Mouse (Mus musculus) neutrophil, adult 5-6 weeks (primary cell): ENCODE data around the gene Pde4dip. TPM values are rescaled to one million over a fixed set of nuclear protein-coding genes. Genes with fewer than 3 reads are reported as not detected.

Source experiments
- ATAC-seq: fragments of 151-379, 151-347 bp; 2 replicates; pipeline ENCODE4 v1.8.0; 2017; ENCODE audit warnings: mild to moderate bottlenecking, moderate TSS enrichment; ENCODE audit not compliant: insufficient number of reproducible peaks, poor library complexity, low FRiP score, severe bottlenecking; ENCODE audit errors: extremely low read depth
- total RNA-seq: library from RNA; stranded (forward); fragments of 200-1000 nt; gene quantifications from 2 replicates; pipeline ENCODE4 v1.2.3, GENCODE M21; 2017

Pde4dip gene
- total RNA-seq, 1 experiment from 2014 or later: 16.8 TPM

DNA sequence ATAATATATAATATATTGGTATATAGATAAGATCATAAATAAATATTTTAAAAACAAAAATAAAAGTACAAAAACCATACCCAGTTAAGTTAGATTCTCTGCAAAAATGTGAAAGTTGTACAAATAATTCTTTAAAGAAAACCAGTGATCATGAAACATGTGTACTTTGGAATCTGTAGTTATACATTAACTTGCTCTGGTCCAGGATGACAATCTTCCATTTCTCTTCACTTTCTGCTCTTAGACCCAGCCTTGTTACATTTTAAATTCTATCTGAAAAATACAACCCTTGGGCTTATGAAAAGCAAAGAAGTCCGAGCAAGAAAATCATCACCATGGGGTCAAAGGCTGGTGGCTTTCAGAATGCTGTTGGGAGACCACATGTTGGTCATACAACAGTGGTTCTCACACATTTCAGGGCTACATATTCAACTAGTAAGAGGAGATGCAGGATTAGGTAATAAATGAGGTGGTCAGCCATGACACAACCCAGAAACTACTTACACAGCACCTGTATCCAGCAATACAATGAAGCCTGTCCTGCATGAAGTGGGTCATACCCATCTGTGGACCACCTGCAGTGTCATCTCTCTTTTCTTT is 70.0 kb downstream of the Pde4dip start:
- ATAC-seq: no peak

GRCm38 (mm10) chr3:97811651-97812399 is 76.7 kb downstream of the Pde4dip start:
- ATAC-seq: no peak

- no peak for ATAC-seq
These were observed 77.3 kb downstream of the Pde4dip start for GRCm38 (mm10) chr3:97811158-97811557.

- ATAC-seq: no peak
These were observed 78.2 kb downstream of the Pde4dip start for GRCm38 (mm10) chr3:97810334-97810733.

DNA sequence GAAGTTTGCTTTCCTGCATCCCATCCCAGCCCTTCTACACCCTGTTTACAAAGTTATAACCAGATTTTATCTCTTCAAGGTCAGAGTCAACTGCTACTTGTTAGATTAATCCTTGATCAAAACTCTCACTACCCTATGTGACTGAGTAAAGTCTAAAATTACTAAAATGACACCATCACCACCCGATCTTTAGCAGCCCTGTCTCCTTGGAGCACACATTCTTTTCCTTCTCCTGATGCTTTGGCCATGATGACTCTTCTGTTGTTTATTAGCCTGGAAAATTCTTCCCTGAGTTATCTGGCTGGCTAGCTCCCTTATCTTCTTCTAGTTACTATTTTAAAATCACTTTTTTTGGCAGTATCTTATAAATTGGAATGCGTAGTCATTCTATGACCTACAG is 82.9 kb downstream of the Pde4dip start:
- no peak for ATAC-seq

GRCm38 (mm10) chr3:97803675-97804074 is 84.8 kb downstream of the Pde4dip start:
- no peak for ATAC-seq

- ATAC-seq: no peak
These were observed 85.6 kb downstream of the Pde4dip start for GRCm38 (mm10) chr3:97802927-97803326.

GRCm38 (mm10) chr3:97802297-97802696 is 86.2 kb downstream of the Pde4dip start:
- ATAC-seq: no peak

DNA sequence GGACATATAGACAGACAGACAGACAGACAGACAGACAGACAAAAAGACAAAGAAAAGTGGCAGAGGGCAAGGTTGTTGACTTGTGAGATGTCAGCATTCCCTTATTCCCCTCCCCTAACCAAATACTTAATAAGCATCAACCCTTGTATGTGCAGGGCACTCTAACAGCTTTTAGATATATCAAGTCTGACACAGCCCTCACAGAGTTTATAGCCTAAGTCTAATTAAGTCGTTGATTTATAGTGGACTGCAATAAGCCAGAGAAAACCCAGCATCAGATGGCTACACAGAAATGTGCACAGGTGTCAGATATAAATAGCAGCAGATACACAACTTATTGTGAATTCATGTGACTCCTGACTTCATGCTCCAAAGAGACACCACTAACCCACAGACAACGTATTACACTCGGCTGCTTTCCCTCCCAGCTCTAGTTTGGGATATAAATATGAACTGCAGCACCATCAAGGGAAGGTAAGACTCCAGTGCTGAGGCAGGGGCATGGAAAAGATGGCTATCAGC is 87.3 kb downstream of the Pde4dip start:
- no peak for ATAC-seq

DNA sequence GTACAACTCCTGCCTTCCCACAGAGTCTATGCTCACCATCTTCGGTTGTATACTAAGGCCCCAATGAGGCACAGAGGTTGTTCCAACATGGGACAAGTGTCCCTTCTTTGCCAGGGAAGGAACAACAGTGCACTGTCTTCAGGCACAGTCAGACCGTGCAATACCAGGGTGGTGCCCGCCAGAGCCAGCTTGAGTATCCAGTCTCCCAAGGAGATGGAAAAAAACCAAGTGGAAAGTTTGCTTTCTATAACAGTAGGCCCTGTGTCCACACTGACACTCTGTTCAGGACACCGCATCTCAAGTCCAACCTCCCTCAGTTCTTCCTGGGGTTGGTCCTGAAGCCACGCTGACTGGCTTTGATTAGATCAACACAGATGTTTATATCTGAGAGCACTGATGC is 87.8 kb downstream of the Pde4dip start:
- no peak for ATAC-seq

- peak; percentile 55; the same call in 1 of the 2 replicates for ATAC-seq
These were observed 88.5 kb downstream of the Pde4dip start for GRCm38 (mm10) chr3:97800004-97800403.

DNA sequence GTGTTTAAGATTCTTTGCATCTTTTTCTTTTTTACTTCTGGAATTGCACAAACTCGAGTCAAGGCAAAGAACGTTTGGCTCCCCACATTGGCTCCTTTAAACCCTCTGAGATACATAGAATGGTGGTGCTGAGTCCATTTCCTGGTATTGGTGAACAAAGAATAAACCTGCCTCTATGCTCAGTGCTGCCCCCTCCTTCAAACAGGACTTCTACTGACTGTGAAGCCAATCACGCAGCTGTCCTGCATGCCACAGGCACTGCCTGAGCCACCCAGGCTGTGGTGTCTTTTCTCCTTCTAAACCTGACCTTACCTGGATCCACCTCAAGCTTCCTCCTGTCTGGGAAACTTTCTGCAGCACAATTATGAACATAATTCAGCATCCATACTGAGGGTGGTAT is 89.2 kb downstream of the Pde4dip start:
- no peak for ATAC-seq

- ATAC-seq: no peak
These were observed 91.1 kb downstream of the Pde4dip start for GRCm38 (mm10) chr3:97797371-97797770.

- no peak for ATAC-seq
These were observed 94.5 kb downstream of the Pde4dip start for GRCm38 (mm10) chr3:97793995-97794394.

DNA sequence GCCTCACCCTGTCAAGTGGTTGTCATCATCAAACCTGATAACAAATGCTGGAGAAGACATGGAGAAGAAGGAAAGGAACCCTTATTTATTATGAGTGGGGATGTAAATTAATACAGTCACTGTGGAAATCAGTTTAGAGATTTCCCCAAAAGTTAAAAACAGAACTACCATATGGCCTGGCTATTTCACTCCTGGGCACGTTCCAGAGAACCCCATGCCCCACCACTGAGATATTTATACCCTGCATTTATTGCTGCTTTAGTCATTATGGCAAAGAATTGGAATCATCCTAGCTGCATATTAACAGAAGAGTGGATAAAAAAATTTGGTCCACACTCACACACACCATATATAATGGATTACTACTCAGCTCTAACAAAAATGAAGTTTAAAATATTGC is 98.4 kb downstream of the Pde4dip start:
- no peak for ATAC-seq

GRCm38 (mm10) chr3:97789317-97789716 is 99.2 kb downstream of the Pde4dip start:
- no peak for ATAC-seq

GRCm38 (mm10) chr3:97776195-97776594 is 112.3 kb downstream of the Pde4dip start:
- ATAC-seq: no peak

DNA sequence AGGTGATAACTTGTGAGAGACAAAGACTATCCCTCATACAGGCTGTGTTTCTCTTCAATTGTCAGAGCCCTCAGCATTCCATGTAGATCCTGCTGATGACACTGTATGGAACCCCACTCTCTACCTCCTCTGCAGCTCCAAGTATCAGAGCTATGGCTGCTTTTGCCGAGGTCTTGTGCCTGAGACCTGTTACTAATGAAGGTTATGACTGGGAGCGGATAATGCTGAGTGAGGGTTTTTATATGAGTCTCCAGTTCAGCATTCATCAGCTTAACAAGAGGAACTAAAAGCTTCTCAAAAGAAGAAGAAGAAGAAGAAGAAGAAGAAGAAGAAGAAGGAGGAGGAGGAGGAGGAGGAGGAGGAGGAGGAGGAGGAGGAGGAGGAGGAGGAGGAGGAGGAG is 112.8 kb downstream of the Pde4dip start:
- ATAC-seq: no peak

DNA sequence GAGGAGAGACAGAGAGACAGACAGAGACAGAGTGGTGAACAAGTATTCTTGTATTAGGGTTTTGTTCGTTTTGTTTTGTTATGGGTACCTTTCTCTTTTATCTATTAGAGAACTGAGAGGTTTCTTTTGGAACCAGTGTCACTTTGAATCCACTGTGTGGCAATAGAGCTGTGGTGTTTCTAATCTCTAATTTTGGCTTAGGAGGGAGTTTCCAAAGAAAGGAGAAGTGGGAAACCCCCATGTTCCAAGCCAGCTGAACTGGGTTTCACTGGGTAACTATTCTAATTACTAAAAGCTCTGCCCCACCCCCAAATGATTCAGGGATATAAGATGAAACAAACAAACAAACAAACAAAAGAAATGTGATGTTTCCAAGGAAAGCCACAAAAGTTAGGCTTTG is 113.6 kb downstream of the Pde4dip start:
- ATAC-seq: no peak
